Mouse (Mus musculus) myocyte (in vitro differentiated cells): ENCODE results near the gene Fermt3. TPM values are rescaled to one million over a fixed set of nuclear protein-coding genes. Genes with fewer than 3 reads are reported as not detected.
A peak's percentile ranks its signal among the peaks of the same experiment; 100 is the strongest.

Experiments used
- H3K27me3 ChIP-seq: one replicate; pipeline ENCODE4 v1.6.1; 2011; ENCODE audit not compliant: control insufficient read depth, insufficient read depth, insufficient read length
- H3K36me3 ChIP-seq: one replicate; pipeline ENCODE4 v1.6.1; 2011; ENCODE audit not compliant: control insufficient read depth, insufficient read depth
- H3K4me2 ChIP-seq: one replicate; pipeline ENCODE4 v1.6.1; 2011; ENCODE audit warnings: low read depth, control low read depth
- H3K4me3 ChIP-seq: one replicate; pipeline ENCODE4 v1.5.1; 2011; ENCODE audit warnings: mild to moderate bottlenecking, control low read depth, moderate library complexity
- H3K79me2 ChIP-seq: one replicate; pipeline ENCODE4 v1.6.1; 2011; ENCODE audit not compliant: control insufficient read depth, insufficient read depth
- H3ac ChIP-seq: one replicate; pipeline ENCODE4 v1.6.1; 2011; ENCODE audit not compliant: control insufficient read depth, insufficient read length
- CEBPB ChIP-seq: IDR thresholded peaks from 2 replicates; pipeline ENCODE4 v1.6.1; 2011; ENCODE audit warnings: mild to moderate bottlenecking, moderate library complexity; ENCODE audit not compliant: poor library complexity, insufficient read depth, severe bottlenecking
- E2F4 ChIP-seq: IDR thresholded peaks from one replicate; pipeline ENCODE4 v1.6.1; 2011; ENCODE audit warnings: mild to moderate bottlenecking, control low read depth, moderate library complexity; ENCODE audit not compliant: insufficient read depth
- MAX ChIP-seq: IDR thresholded peaks from one replicate; pipeline ENCODE4 v1.6.1; 2011; ENCODE audit warnings: low read depth, mild to moderate bottlenecking, control low read depth
- MYOD1 ChIP-seq, 3 experiments: IDR thresholded peaks; one replicate each; pipeline ENCODE4 v1.6.1; 2011; ENCODE audit warnings: control low read depth in 2 of 3, low read depth in 2 of 3, mild to moderate bottlenecking in 2 of 3, moderate library complexity in 1 of 3; ENCODE audit not compliant: insufficient read length in 2 of 3, control insufficient read depth in 1 of 3
- MYOG ChIP-seq, 3 experiments: IDR thresholded peaks; one replicate each; pipeline ENCODE4 v1.6.1; 2011; ENCODE audit warnings: control low read depth in 2 of 3, low read depth in 2 of 3, mild to moderate bottlenecking in 2 of 3; ENCODE audit not compliant: insufficient read length in 2 of 3, control insufficient read depth in 1 of 3, insufficient read depth in 1 of 3
- POLR2A ChIP-seq: IDR thresholded peaks from one replicate; pipeline ENCODE4 v1.6.1; 2011; ENCODE audit warnings: low read depth, mild to moderate bottlenecking, control low read depth, moderate library complexity; ENCODE audit not compliant: insufficient read length
- POLR2AphosphoS2 ChIP-seq: IDR thresholded peaks from one replicate; pipeline ENCODE4 v1.6.1; 2011; ENCODE audit warnings: low read depth, control low read depth; ENCODE audit not compliant: insufficient read length
- REST ChIP-seq: IDR thresholded peaks from one replicate; pipeline ENCODE4 v1.6.1; 2011; ENCODE audit warnings: mild to moderate bottlenecking, control low read depth, moderate library complexity; ENCODE audit not compliant: insufficient read depth, insufficient read length
- SRF ChIP-seq: IDR thresholded peaks from one replicate; pipeline ENCODE4 v1.6.1; 2011; ENCODE audit warnings: low read depth; ENCODE audit not compliant: control insufficient read depth, insufficient read length
- TCF12 ChIP-seq: IDR thresholded peaks from one replicate; pipeline ENCODE4 v1.6.1; 2011; ENCODE audit warnings: mild to moderate bottlenecking, control low read depth; ENCODE audit not compliant: poor library complexity, insufficient read depth, severe bottlenecking
- TCF3 ChIP-seq: IDR thresholded peaks from one replicate; pipeline ENCODE4 v1.6.1; 2011; ENCODE audit warnings: low read depth, control low read depth; ENCODE audit not compliant: insufficient read length
- USF1 ChIP-seq: IDR thresholded peaks from one replicate; pipeline ENCODE4 v1.6.1; 2011; ENCODE audit warnings: low read depth, mild to moderate bottlenecking, control low read depth, moderate library complexity
- polyA plus RNA-seq: library from polyadenylated mRNA; unstranded; fragments of >200 nt; fragmentation: generic; extraction: Trizol; gene quantifications from one replicate; pipeline ENCODE4 v1.2.1, GENCODE M21; 2012; ENCODE audit warnings: missing spikeins

Fermt3 gene
- polyA plus RNA-seq, 1 experiment, result 0.34 TPM

DNA sequence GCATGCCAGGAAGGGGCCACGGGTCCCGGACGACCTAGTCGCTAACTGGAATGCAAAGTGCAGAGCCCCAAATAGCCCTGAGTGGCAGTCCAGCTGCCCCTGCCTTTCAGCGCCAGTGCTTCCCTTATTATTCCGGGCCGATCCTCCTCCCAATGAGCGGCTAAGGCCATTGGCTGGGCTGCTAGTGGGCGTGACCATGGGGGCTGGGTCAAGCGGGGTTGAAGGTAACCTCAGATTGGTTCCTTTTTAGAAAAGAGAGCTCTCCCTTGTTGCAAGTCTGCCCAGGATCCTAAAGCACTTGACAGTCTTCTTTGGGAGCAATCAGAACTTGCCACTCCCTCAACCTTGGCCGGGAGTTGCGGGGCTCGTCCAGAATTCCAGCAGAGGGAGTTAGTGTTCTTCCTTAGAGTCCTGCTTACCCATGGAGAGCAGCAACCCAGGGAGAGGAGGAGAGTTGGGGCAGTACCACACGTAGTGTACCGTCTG lies 38.5 kb upstream of the Fermt3 start:
- Histone ChIP-seq H3K79me2 (no peaks in the 10 kb centered on the region), H3K36me3 (no peaks in the 10 kb centered on the region), H3ac (peak overlapping the region; percentile 56), H3K27me3 (no peaks in the 10 kb centered on the region), H3K4me3 (peak overlapping the region; percentile 49), H3K4me2 (peak overlapping the region; percentile 96)
- TF ChIP-seq TCF12 (peak; percentile 84), CEBPB (no peak), TCF3 (peak; percentile 92), POLR2AphosphoS2 (peak; percentile 88), MYOD1 (IDR thresholded peaks at IDR 0.05; ENCODE audit: control insufficient read depth in 1 of 3, insufficient read length in 2 of 3, low read depth in 2 of 3) (peak; percentile 99 to 100 (median 99)), E2F4 (no peak), REST (no peak), USF1 (no peak), SRF (no peak), MYOG (IDR thresholded peaks at IDR 0.05; ENCODE audit: control insufficient read depth in 1 of 3, insufficient read depth in 1 of 3, insufficient read length in 2 of 3, low read depth in 2 of 3) (peak in 2 of 3 experiments; percentile 32 to 75), POLR2A (peak; percentile 93)

GRCm38 (mm10) chr19:7057126-7057721 lies 38.0 kb upstream of the Fermt3 start:
- Histone ChIP-seq H3K27me3 (no peaks in the 10 kb centered on the region), H3ac (peak overlapping the region; percentile 56), H3K36me3 (no peaks in the 10 kb centered on the region), H3K4me3 (peak overlapping the region; percentile 49), H3K79me2 (no peaks in the 10 kb centered on the region), H3K4me2 (peak overlapping the region; percentile 96)
- no peak for TF ChIP-seq TCF3
- no peak for TF ChIP-seq CEBPB
- TF ChIP-seq USF1, result no peak
- no peak for TF ChIP-seq POLR2A
- TF ChIP-seq POLR2AphosphoS2, result no peak
- TF ChIP-seq TCF12, result no peak
- TF ChIP-seq MYOD1 (IDR thresholded peaks at IDR 0.05; ENCODE audit: control insufficient read depth in 1 of 3, insufficient read length in 2 of 3, low read depth in 2 of 3), result no peak
- TF ChIP-seq MYOG (IDR thresholded peaks at IDR 0.05; ENCODE audit: control insufficient read depth in 1 of 3, insufficient read depth in 1 of 3, insufficient read length in 2 of 3, low read depth in 2 of 3), result no peak
- no peak for TF ChIP-seq MAX
- no peak for TF ChIP-seq SRF
- TF ChIP-seq REST, result no peak
- no peak for TF ChIP-seq E2F4

GRCm38 (mm10) chr19:7056248-7057087 lies 37.2 kb upstream of the Fermt3 start, which contains the start of gene Macrod1:
Macrod1 (plus strand) TSS chr19:7056810.
- Histone ChIP-seq H3K4me2 (peak within 1 kb of the TSS; percentile 96), H3K36me3 (no peaks in the 10 kb centered on the region), H3ac (peak within 1 kb of the TSS; percentile 56), H3K27me3 (no peaks in the 10 kb centered on the region), H3K79me2 (no peaks in the 10 kb centered on the region), H3K4me3 (peak within 1 kb of the TSS; percentile 49)
- peak; percentile 58 for TF ChIP-seq MAX
- TF ChIP-seq E2F4, result no peak
- no peak for TF ChIP-seq SRF
- TF ChIP-seq POLR2AphosphoS2, result peak; percentile 40
- TF ChIP-seq CEBPB, result no peak
- TF ChIP-seq POLR2A, result peak; percentile 68
- TF ChIP-seq TCF12, result peak; percentile 49
- TF ChIP-seq TCF3, result peak; percentile 96
- TF ChIP-seq MYOG (IDR thresholded peaks at IDR 0.05; ENCODE audit: control insufficient read depth in 1 of 3, insufficient read depth in 1 of 3, insufficient read length in 2 of 3, low read depth in 2 of 3), result peak; percentile 74 to 98 (median 97)
- TF ChIP-seq MYOD1 (IDR thresholded peaks at IDR 0.05; ENCODE audit: control insufficient read depth in 1 of 3, insufficient read length in 2 of 3, low read depth in 2 of 3), result peak in 2 of 3 experiments; percentile 89 to 95

DNA sequence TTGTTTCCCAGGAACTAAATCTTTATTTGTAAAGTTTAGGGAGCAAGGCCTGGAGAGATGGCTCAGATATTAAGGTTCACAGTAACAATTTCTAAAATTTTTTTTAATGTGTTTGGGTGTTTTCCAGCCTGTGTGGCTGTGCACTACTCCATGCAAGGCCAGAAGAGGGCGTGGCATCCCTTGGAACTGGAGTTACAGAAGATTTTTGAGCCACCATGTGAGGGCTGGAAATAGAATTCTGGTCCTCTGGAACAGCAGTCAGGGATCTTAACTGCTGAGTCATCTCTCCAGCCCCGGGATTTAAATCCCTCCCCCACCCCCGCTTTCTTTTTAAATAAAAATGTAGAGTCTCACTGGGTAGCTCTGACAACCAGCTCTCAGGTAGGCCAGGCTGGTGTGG lies 35.9 kb upstream of the Fermt3 start:
- no peaks in the 10 kb centered on the region for H3K27me3 ChIP-seq
- no peaks in the 10 kb centered on the region for H3K79me2 ChIP-seq
- no peaks in the 10 kb centered on the region for H3K36me3 ChIP-seq
- TF ChIP-seq CEBPB (no peak), MAX (no peak), E2F4 (no peak), SRF (no peak), TCF3 (no peak), MYOD1 (IDR thresholded peaks at IDR 0.05; ENCODE audit: control insufficient read depth in 1 of 3, insufficient read length in 2 of 3, low read depth in 2 of 3) (no peak), USF1 (no peak), REST (no peak), MYOG (IDR thresholded peaks at IDR 0.05; ENCODE audit: control insufficient read depth in 1 of 3, insufficient read depth in 1 of 3, insufficient read length in 2 of 3, low read depth in 2 of 3) (no peak), POLR2A (no peak), TCF12 (no peak)
- H3K4me3 ChIP-seq, result no peak overlapping the region
- no peak overlapping the region for H3ac ChIP-seq
- peak overlapping the region; percentile 96 for H3K4me2 ChIP-seq
